Mouse (Mus musculus) inflammation-experienced regulatory T-cells, adult 6 months (primary cell): ENCODE data around the gene Gbe1. TPM values are rescaled to one million over a fixed set of nuclear protein-coding genes. Genes with fewer than 3 reads are reported as not detected.
A peak's percentile ranks its signal among the peaks of the same experiment; 100 is the strongest.

Experiments used
- ATAC-seq: one replicate; pipeline ENCODE4 v1.8.0; 2017
- polyA plus RNA-seq, 3 experiments: library from polyadenylated mRNA; unstranded; fragments of 100-300 nt; shearing (Covaris generic); gene quantifications; one replicate each; pipeline ENCODE4 v1.2.1; 2017

Gene Gbe1
- polyA plus RNA-seq, result 10 to 100 TPM; 11.1 to 15.4 (median 14.5) TPM

DNA sequence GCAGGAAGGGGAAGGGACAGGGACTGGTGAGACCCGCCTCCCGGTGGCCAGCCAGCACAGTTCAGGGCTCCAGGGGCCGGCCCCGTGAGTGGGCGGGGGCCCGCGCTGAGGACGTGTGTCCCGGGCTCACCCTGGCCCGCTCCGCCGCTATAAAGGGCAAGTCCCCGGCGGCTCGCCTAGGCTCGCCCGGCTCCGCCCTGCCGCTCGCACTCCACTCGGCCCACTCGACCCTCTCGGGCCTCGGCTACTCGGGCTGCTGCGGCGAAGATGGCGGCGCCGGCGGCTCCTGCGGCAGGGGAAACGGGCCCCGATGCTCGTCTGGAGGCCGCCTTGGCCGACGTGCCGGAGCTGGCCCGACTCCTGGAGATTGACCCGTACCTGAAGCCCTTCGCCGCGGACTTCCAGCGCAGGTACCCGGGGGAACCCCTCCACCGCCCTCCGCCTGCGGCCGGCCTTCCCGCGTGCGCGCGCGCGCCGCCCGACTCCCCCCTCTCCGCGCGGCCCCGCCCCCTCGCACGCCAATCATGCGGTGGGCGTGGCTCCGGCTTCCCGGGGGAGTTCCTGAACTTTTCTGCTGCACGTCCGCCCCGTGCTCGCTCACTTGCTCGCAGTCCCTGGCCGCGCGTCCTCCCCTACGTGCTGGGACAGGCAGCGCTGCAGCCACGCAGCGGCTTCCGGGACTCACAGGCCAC lies at the start of gene Gbe1:
TSS of gene Gbe1 (plus strand) at position 64 of the 692 bp plus-strand sequence.
- ATAC-seq, result peak; percentile 87

DNA sequence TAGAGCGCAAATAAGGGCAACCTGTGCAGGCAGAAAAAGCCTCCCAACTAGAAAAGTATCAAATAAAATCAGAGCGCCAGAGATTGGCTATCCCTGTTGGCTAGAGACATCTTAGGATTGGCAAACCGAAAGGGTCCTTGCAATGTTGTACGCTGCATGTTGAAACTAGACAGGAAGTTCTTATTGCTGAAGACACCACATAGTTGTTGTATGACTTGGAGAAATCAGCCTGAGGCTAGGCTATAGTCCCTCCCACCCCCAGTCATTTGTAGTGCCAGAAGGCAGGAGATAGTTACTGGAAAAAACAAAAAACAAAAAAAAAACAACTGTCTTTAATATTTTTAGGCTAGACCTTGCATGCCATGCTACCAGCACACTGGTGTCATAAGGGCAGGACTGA lies 3.1 kb upstream of the Gbe1 start:
- ATAC-seq, result no peak

DNA sequence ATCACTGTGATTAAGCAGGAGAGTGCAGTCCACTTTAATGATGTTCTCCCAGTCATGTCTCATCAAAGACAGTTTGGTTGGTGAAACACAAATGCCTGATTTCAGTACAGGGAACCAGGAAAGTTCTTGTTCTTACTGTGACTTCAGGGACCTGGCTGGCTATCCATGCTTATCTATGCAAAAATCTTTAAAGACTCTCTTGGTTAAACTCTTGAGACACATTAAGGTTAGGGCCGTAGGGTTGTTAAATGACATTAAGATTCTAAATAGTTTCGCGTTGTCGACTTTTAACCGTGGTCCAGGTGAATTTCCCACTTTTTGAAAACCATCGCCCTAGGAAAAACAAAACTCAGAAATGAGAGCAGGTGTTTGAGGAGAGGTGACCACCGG lies 258 bp upstream of the Gbe1 start:
- ATAC-seq, result peak; percentile 0

DNA sequence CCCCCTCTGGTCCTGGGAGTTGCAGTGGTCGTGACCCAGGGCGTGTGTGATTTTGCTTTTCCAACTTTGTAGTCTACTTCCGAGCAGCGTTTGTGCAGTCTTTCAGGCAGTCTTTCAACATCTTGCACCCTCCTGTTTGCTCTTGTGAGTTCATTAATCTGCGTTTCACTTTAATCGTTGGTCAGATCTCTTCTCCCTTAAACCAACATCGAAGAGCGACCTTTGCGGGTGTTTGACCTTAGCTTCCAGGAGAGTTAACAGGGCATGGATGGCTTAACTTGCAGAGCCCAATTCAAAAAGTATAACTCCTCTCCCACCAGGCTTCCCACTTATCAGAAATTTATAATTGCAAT lies 805 bp downstream of the Gbe1 start:
- ATAC-seq, result peak; percentile 1

DNA sequence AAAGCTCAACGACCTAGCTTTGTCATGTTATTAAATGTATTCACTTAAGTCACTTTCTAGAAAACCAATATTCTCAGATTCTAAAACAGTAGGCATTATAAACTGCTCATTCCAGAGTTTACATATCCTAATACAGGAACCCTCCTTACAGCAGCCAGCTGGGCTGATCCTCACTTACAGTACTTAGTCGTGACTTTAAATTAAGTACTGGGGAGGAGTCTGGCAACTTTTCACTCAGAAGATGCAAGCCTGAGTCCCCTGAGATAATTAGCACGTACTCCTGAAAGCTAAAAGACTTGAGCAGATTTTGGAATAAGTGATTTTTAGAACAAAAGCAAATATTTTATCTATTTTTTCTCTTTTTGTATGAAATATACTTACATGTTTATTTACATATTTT lies 1.5 kb downstream of the Gbe1 start:
- no peak for ATAC-seq

DNA sequence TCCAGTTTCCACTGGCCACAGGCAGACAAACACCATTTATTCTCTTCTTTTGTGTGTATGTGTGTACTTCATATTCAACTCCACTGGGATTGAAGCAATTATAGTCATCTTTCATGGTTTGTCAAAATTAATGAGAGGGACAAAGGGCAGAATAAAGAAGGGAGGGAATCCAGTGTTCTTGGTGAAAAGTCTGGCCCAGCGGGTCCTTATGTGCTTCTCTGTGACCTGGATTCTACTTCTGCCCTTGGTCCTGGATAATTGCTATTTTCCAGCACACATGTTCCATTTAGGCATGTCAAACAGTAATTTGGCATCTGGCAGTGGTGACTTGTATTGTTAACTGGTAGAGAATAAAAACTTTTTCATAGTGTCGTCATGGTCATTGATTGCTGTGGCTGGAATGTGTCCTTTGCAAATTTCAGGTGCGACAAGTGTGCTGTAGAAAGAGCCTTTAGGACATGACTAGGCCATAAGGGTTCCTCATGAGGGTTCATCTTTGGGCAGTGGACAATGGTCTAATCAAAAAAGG lies 2.2 kb downstream of the Gbe1 start:
- ATAC-seq, result no peak

DNA sequence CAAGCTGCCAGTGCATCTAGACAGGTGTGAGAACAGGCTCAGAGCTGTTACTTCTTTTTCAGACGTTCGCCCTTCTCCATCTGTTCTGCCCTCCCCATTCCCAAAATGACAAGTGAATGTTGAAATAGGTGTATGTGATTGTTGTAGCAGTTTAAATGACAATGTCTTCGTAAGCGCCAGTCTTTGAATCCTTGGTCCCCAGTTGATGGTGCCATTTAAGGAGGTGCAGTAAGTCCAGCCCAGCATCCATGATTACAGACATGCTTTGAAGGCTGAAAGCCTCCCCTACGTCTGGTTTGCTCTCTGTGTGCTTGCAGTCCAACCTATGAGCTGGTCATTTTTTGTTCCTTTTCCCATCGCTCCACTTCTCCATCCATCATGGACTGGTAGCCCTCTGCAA lies 5.6 kb downstream of the Gbe1 start:
- no peak for ATAC-seq

DNA sequence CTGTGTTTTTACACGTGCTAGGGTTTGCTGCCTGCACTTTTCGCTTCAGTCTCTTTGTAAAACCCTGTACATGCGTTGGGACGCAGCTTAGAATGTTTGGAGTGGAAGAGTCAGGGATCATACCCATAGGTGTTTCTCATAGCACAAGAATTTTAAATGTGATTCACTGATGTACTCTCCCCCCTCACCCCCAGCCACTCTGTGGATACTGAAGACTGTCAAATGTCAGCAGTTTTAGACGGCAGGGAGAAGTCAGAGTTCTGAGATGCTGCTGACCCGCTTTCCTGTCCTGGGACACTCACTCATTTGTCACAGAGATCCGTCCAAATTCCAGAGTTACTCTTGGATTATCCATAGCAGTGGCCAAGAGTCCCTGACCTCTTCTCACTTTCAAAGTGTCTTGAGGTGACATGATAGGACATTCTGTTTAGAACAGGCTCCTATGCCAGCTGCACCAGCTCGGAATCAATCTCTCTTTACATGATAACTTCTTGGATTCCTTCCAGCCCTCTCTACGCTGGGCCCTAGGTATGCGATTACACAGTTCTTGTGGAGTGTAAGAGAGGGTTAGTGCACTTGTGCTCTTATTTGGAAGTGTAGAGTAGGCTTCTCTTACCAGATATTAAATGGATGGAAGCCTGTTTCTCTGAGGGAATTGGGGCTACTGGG lies 7.0 kb downstream of the Gbe1 start:
- no peak for ATAC-seq

DNA sequence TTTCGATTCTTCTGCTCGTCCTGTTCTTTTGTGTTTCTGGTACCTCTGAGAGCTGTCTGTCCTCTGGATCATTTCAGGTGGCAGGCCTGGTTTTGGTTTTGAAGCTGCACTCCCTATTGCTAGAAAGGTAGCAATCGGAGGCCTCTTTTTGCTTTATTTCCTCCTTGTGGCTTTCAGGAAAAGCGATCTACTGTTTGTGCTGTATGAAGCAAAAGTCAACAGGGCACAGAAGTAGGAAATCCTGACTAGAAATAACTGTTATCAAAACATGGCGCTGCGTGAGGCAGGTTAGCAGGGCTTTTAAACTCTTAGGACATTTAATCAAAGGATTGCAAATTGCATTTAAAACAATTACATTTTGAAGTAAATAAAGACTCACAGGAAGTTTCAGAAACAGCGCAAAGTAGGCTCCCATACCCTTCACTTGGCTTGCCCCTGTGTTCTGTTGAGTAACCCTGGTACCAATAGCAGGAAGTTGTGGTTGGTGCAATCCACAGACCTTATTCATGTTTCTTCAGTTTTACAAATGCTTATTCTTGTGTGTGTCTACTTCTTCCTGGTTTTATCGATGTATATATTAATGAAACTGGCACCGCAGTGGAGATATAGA lies 12.7 kb downstream of the Gbe1 start:
- ATAC-seq, result peak; percentile 97

DNA sequence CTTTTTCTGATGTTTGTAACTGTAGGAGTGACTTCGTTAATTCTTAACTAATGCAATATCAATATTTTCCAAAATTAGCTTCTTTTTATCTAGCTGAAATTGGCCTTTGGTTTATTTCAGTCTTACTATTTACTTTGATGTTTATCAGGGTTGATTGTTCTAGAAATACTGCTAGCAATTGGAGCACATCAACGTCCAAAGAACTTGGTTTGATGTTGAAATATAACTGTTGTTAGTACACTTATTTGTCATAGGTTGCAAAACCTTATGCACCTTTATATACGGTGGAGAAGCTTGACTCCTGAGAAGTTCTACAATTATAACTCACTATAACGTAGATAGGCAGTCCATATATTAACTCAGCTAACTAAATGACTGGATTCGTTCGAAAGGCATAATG lies 14.8 kb downstream of the Gbe1 start:
- ATAC-seq, result no peak

DNA sequence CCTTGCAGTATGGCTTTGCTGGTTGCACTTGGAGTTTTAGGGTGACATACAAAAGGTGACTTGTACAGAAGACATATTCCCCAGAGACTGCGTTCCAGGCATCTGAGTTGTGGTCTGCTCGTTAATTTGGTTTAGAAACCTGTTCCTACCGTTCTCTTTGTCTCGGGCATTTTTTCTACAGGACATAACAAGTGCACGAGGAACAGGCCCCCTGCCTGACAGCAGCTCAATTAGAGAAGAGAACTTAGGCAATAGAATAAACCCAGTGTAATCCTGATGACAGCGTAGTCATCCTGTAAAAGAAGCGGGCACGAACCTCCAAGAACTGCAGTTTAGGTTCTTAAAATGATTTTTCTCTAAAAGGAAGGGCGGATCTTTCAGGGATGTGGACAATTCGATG lies 15.3 kb downstream of the Gbe1 start:
- no peak for ATAC-seq

DNA sequence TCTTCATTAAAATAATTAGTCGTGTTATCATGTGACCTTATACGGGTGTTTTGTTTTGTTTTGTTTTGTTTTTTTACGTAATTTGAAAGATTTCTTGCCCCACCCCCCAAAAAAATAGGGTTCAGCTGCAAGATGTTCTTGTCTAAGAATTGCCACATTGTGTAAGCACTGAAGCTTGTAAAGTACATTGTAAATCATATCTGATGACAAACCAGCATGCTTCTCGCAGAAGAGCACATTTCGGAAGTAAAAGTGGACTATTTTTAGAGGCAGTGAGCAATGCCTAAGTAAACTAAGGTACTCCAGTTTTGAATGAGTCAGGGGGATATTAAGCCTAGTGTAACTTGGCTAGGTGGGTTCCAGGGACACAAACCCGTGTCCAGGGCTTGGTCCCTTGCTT lies 15.7 kb downstream of the Gbe1 start:
- no peak for ATAC-seq

DNA sequence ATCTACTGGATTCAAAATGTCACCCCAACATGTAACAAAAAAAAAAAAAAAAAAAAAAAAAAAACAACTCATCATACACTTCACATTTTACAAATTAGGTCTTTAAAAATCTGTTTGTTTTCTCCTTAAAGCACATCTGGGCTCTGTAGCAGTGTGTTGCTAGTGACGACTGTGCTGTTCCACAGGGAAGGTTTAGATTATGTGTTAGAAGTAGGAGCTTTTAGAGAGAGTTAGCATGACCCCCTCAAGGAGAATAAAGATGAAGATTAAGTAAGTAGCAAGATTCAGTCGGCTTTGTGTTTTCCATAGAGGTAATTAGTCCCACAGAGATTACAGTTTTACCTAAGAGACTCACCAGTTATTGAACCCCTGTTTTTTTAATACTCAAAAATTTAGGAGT lies 16.3 kb downstream of the Gbe1 start:
- ATAC-seq, result no peak

DNA sequence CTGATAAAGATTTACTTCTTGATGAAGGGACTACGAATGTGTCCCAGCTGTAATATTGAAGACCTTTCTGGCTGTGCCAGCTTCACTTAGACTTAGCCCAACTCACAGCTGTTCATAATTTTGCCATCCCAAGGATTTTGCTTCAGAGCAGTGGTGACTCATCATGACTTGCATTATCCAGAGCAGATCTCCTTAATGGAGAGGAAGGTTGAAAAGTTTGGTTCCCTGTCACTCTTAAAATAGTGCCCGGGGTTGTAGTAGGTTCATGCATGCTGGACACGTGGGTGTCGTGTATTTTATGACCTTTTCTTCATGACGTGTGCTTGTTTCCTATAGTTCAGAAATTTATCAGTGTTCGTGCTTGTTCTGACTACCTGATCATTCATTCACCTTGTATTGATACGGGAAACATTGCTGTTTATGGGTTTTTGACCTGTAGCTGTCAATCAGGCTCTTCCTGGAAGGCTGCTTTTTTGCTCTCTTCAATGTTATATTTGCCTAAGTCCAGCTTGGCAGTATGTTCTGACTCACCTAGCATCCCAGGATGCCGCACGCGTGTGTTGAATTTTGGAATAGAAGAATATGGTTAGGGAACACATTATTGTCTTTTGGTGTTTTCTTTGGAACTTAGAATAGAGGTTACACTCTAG lies 17.0 kb downstream of the Gbe1 start:
- no peak for ATAC-seq

DNA sequence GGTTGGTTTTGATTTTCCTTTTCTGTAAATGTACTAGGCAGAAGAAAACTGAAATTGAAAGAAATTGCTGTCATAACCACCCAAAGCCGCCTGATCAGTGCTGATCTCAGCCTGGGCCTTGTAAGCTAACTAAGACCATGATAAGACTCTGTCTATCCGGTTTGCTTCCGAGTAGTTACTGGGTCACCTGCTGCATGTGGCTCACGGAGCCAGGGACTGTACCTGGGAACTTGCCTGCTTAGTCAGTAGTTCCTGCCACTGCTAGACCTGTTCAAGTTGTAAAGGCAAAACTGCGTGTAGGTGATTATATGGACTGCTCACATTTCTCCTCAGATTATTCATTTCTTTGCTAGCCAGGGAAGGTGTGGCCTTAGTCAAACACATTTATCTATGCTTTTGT lies 21.1 kb downstream of the Gbe1 start:
- ATAC-seq, result peak; percentile 33

DNA sequence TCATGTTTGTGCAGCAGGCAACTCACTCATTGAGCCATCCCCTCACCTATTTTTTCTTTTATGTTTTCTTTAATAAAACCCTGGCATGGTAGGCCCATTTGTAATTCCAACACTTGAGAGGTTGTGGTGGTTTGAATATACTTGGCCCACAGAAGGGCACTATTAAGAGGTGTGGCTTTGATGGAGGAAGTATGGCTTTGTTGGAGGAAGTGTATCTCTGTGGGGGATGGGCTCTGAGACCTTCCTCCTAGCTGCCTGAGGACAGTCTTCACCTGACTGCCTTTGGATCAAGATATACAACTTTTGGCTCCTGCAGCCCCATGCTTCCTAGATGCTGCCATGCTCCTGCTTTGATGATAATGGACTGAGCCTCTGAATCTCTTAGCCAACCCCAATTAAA lies 21.7 kb downstream of the Gbe1 start:
- no peak for ATAC-seq

DNA sequence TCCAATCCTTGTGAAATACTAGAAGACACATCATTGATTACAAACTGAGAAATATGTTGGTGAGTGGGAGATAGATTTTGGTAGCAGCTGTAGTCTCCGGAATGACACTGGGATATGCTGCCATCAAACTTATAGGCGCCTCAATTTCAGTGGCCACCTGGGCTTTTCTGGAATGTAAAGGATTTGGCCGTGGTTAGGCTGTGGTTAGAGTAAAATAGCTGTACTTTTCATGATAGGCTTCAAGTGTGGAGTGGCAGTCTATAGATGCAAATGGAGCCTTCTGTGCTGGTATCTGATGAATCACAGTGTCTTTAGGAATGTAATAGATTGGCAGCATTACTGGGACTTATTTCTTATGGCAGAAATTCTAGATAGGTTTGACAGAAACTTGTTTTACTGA lies 23.9 kb downstream of the Gbe1 start:
- no peak for ATAC-seq

DNA sequence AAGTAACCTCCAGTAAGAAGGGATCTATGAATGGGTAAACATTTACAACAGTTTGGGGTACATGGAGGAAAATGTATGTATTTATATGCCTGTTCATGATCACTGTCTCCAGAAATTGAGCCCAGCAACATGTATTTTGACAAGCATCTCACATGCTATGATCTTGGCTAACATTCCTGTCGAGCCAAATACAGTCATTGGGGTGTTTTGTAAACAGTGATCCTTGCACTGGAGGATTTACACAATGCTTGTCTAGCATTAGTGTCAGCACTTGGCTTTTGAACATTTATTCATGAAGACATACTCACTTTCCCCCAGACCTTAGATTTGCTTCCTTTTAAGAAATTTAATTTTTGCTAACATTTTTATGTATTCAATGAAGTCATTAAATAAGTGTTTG lies 30.7 kb downstream of the Gbe1 start:
- ATAC-seq, result no peak

DNA sequence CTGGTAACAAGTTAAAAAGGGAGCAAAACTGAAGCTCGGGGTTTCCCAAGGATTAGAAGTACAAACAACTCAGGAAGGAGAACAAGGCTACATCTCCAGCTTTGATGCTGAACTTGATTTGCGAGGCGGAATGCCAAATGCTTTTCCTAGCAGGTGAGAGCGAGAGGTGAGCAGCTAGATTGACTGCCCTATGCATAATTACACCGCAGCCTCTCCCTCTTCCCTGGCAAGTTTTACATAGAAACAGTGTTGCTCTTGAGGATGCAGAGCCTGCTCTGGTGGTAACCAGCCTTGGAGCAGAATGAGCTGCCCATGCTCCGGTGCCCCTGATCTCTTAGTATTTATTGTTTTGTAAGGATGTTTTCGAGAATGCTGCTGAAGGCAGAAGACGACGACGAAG lies 31.9 kb downstream of the Gbe1 start:
- no peak for ATAC-seq

DNA sequence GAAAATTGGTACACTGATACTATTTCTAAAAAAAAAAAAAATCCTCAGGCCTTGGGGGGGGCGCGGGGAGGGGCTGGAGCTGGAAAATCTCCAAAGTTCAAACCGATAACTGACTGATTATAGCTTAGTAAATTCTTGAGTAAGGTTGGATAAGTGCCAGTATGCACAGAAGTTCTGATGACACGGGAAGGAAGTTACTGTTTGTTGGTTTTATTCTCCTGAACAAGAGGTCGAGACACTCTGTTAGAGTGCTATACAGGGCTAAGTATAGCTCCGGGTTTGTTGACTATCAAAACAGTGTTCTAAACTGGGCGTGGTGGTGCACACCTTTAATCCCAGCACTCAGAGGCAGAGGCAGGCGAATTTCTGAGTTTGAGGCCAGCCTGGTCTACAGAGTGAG lies 36.3 kb downstream of the Gbe1 start:
- no peak for ATAC-seq

DNA sequence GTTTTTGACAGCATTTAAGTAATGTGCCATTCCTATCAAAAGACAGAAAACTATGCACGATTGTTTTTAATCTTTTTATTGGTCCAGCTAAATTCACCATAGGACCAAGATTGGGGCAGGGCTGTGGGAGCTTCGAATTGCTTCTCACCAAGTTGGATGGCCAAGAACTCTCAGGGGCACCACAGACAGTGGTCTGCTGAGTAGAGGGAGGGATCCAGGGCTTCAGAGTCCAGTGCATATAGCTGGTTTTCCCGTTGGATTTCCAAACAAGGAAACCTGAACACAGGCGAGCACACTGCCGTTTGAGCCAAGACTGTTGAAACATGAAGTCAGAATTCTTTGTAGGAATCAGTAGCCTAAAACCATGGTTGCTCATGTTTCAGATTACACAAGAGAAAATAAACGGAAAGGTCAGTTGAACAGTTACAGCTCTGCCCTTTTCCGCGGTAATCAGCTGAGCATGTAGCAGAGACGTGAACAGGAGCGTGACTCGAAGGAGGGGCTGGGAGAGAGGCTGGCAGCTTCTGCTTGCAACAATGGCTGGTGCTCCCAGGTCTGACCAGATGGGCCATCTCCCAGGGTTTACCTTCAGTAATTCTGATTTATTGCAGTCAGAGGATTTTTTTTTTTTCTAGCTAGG lies 38.0 kb downstream of the Gbe1 start:
- no peak for ATAC-seq

DNA sequence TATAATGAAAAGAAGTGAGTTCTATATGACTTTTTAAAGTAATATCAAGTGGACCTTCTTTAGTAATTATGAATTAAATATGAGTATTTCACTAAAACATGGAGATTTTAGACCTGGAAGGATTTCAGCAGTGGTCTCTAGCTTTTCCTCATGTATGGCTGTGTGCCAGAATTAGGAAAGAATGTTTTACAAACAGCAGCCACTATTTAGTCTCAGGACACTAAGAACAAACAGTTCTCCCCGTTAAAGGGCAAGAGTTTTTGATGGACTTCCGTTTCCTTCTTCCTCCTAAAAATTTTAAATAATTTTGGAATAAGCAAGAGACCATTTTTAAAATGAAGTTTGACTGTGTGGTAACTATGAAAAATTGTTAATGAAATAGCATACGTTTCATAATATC lies 38.8 kb downstream of the Gbe1 start:
- no peak for ATAC-seq

DNA sequence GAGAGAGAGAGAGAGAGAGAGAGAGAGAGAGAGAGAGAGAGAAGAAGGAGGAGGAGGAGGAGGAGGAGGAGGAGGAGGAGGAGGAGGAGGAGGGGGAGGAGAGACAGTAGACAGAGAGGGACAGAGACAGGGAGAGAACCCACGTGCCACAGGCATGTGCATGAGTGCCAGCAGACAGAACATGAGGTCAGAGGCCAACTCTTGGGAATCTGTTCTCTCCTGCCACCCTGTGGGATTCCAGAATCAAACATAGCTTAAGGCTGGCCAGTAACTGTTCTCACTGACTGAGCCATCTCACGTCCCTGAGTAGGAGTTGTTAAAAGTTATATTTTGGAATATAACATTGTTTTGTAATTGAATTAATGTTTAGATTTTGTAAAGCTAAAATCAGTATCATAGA lies 39.3 kb downstream of the Gbe1 start:
- ATAC-seq, result no peak
